Mouse (Mus musculus) neural tube, embryonic 11.5 days (tissue): ENCODE data around the gene Ptpn14. TPM values are rescaled to one million over a fixed set of nuclear protein-coding genes. Genes with fewer than 3 reads are reported as not detected.

Experiments
- ATAC-seq: fragments of 200-750 bp; cut with Nextera tagmentation; 2 replicates; pipeline ENCODE4 v1.8.0; 2017; ENCODE audit warnings: moderate number of reproducible peaks, mild to moderate bottlenecking, moderate TSS enrichment, moderate library complexity; ENCODE audit not compliant: insufficient read depth, low FRiP score, low TSS enrichment
- DNase-seq: peaks from one replicate; pipeline ENCODE4 v3.0.0-alpha.2; 2015; ENCODE audit warnings: low spot score
- H3K27ac ChIP-seq: fragments of 300-500 bp; sonication (generic); 2 replicates; pipeline ENCODE4 v1.5.1; 2014; ENCODE audit warnings: low read depth, mild to moderate bottlenecking, low read length
- H3K27me3 ChIP-seq: fragments of 300-500 bp; sonication (generic); 2 replicates; pipeline ENCODE4 v1.6.1; 2014; ENCODE audit warnings: mild to moderate bottlenecking, low read length, mixed read lengths; ENCODE audit not compliant: control insufficient read depth, insufficient read depth
- H3K36me3 ChIP-seq: fragments of 300-500 bp; sonication (generic); 2 replicates; pipeline ENCODE4 v1.6.1; 2014; ENCODE audit warnings: mild to moderate bottlenecking, low read length, moderate library complexity, mixed read lengths; ENCODE audit not compliant: control insufficient read depth, insufficient read depth
- H3K4me1 ChIP-seq: fragments of 300-500 bp; sonication (generic); 2 replicates; pipeline ENCODE4 v1.6.1; 2014; ENCODE audit warnings: low read length, mixed read lengths; ENCODE audit not compliant: control insufficient read depth, insufficient read depth
- H3K4me2 ChIP-seq: fragments of 300-500 bp; sonication (generic); 2 replicates; pipeline ENCODE4 v1.6.1; 2014; ENCODE audit warnings: low read depth, mild to moderate bottlenecking, moderate library complexity
- H3K4me3 ChIP-seq: fragments of 300-500 bp; sonication (generic); 2 replicates; pipeline ENCODE4 v1.5.1; 2014; ENCODE audit warnings: low read depth, low read length
- H3K9ac ChIP-seq: fragments of 300-500 bp; sonication (generic); 2 replicates; pipeline ENCODE4 v1.6.1; 2014; ENCODE audit warnings: mild to moderate bottlenecking, low read length
- H3K9me3 ChIP-seq: fragments of 300-500 bp; sonication (generic); 2 replicates; pipeline ENCODE4 v1.6.1; 2016; ENCODE audit warnings: low read length; ENCODE audit not compliant: control insufficient read depth
- WGBS: fragments of 180-500 bp; shearing (Covaris S2); extraction: QIAGEN DNeasy Blood & Tissue Kit; methylation state at CpG from one replicate; pipeline ENCODE4 v1.1.7; 2014; 5-methylcytosine and 5-hydroxymethylcytosine counted together
- polyA plus RNA-seq: library from polyadenylated mRNA; unstranded; fragments of >200 nt; fragmentation: Nextera tagmentation; extraction: Ambion mirVana; gene quantifications from 2 replicates; pipeline ENCODE4 v1.2.1, GENCODE M21; 2014

Gene Ptpn14
- polyA plus RNA-seq, 1 experiment from 2014 or later: 7.5 TPM

DNA sequence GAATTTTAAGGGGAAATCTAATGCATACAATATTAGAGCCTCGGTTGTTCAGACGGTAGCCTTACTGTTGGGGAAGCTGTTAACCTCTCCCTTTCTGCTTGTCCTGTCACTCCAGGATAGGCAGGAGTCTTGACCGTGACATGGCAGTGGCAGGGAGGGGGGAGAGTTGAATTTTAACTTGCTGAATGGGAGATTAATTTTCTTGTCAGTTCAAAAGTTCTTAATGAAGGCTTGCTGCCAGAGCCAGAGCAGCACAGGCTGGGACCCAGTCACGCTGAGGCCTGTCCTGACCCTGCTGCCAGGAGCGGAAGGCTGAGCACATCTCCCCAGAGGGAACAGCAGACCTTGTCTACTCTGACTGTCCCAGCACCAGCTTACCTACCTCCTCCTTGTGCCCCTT lies 20.6 kb upstream of the Ptpn14 start:
- 36% methylated on average over 5 of the region's 5 CpGs for whole genome bisulfite sequencing
- Histone ChIP-seq H3K27me3 (no peaks in the 10 kb centered on the region), H3K9me3 (no peaks in the 10 kb centered on the region), H3K36me3 (no peaks in the 10 kb centered on the region), H3K4me1 (peaks cover 17% of the 10 kb centered on the region), H3K9ac (no peak overlapping the region), H3K27ac (no peak overlapping the region), H3K4me3 (no peak overlapping the region), H3K4me2 (no peak overlapping the region)
- DNase-seq (no peak), ATAC-seq (no peak)

DNA sequence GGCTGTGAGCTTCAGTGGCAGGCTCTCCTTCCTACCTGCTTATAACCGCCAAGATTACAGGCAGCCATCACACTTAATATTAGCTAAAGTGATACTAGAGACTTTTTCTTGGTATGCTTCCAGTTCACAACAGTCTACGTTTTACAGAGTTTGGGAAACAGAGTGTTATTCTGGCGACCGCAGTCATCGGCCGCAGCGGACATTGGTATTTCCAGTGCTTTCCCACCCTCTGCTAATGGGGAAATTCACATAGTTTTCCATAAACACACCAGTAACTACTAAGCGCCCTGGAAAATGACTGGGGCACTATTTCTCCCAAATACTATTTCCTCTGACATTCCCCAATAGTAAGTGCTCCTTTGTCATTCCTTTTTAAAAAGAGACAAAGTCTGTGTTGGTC lies 19.1 kb upstream of the Ptpn14 start:
- ATAC-seq (no peak), DNase-seq (no peak)
- Histone ChIP-seq H3K4me2 (no peak overlapping the region), H3K4me3 (no peak overlapping the region), H3K4me1 (peaks cover 17% of the 10 kb centered on the region), H3K9me3 (no peaks in the 10 kb centered on the region), H3K27ac (no peak overlapping the region), H3K36me3 (no peaks in the 10 kb centered on the region), H3K27me3 (no peaks in the 10 kb centered on the region), H3K9ac (no peak overlapping the region)
- WGBS: 81% methylated on average over 8 of the region's 8 CpGs

DNA sequence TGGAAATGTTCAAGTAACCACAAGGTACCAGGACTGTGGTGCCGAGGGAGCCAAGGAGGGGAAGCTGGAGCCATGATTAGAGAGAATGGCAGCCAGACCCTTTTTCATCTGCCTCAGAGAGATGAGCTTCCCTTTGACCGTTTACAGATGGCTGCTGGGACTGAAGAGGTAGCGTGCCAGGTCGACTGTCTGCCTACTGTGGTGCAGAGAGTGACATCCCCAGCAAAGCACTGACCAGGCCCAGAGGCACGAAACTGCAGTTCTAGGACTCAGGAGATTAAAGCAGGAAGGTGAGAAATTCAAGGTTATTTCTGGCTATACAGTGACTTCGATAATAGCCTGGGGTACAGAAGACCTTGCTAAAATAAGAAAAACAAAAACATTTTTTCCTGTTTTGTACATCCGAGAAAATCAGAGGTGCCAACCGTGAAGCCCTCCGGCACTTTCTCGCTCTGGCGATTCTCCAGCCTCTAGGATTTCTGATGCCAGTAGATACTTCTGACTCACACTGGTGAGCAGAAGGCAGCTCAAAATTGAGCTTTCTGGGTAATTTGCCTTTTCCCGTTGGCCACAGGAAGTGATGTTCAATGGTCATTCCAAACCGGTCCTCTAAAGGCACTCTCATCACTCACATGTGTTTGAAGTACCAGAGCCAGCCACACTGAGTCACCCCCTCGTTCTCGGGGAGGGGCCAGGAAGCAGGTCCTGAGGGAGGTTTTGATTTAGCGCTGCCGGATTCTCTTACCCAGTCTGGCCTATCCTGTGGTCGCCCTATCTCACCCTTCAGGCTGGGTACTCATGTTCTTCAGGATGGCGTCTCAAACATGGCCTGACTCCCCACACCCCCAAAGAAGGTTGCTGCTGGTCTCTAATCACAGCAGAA lies 11.9 kb upstream of the Ptpn14 start:
- H3K27ac ChIP-seq: no peak overlapping the region
- no peak overlapping the region for H3K4me3 ChIP-seq
- no peak for ATAC-seq
- no peak overlapping the region for H3K9ac ChIP-seq
- DNase-seq: no peak
- no peak overlapping the region for H3K4me2 ChIP-seq
- 69% methylated on average over 19 of the region's 19 CpGs for WGBS
- H3K4me1 ChIP-seq: no peaks in the 10 kb centered on the region
- no peaks in the 10 kb centered on the region for H3K27me3 ChIP-seq
- H3K9me3 ChIP-seq: no peaks in the 10 kb centered on the region; the same call in 1 of the 2 replicates
- H3K36me3 ChIP-seq: no peaks in the 10 kb centered on the region

DNA sequence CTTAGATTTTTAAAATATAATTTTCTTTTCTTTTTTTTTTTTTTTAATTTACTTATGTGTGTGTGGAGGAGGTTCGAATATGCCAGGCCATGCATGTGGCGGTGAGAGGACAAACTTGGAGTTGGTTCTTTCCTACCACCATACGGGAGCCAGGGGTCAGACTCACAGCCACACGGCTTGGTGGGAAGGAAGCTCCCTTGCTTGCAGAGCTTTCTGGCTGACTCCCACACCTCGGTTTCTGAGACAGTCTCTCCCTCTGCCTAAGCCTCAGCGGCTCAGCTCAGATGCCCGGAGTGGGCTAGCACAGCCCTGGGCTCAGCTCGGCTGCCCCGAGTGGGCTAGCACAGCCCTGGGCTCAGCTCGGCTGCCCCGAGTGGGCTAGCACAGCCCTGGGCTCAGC lies 10.5 kb upstream of the Ptpn14 start:
- Histone ChIP-seq H3K4me2 (no peak overlapping the region), H3K9ac (no peak overlapping the region), H3K36me3 (no peaks in the 10 kb centered on the region), H3K4me3 (no peak overlapping the region), H3K27ac (no peak overlapping the region), H3K27me3 (no peaks in the 10 kb centered on the region), H3K4me1 (no peaks in the 10 kb centered on the region), H3K9me3 (no peaks in the 10 kb centered on the region; the same call in 1 of the 2 replicates)
- no peak for ATAC-seq
- 86% methylated on average over 11 of the region's 11 CpGs for WGBS
- DNase-seq: no peak

DNA sequence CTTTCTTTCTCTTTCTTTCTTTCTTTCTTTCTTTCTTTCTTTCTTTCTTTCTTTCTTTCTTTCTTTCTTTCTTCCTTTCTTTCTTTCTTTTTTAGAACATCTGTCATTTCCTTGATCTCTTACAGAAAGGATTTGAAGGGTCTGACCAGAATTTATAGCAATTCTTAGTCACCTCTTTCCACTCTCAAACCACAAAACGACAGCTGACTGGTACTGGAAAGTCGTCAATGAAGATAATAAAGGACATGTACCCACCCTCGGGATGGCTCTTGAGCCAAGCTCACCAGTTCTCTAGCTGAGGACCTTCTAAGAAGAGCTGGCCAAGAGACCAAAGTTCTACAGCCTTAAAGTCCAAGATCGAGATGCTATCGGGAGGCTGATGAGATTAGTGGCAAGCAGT lies 9.5 kb upstream of the Ptpn14 start:
- H3K27ac ChIP-seq: no peak overlapping the region
- no peaks in the 10 kb centered on the region for H3K27me3 ChIP-seq
- WGBS: 74% methylated on average over 5 of the region's 5 CpGs
- no peak overlapping the region for H3K4me3 ChIP-seq
- no peak overlapping the region for H3K9ac ChIP-seq
- ATAC-seq (no peak), DNase-seq (no peak)
- no peaks in the 10 kb centered on the region for H3K4me1 ChIP-seq
- H3K36me3 ChIP-seq: no peaks in the 10 kb centered on the region
- H3K4me2 ChIP-seq: no peak overlapping the region
- H3K9me3 ChIP-seq: no peaks in the 10 kb centered on the region; the same call in 1 of the 2 replicates

DNA sequence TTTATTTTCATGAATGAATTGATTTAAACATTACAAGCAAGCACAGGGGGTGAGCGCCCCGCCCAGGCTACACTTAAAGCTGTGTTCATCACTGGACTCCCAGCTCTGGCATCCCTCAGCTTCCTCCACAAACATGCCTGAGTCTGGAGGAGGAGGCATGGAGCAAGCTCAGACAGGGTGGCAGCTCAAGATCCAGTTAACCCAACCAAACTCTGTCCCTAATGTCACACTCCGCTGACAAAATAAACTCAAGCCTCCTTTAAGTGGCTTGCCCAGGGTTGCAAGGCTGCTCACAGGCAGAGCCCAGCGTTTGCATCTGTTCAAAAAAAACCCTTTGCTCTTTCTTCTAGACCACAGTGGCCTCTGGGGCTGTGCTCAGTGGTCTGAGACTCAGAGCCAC lies 1.9 kb upstream of the Ptpn14 start:
- 63% methylated on average over 4 of the region's 4 CpGs for WGBS
- ATAC-seq: no peak
- Histone ChIP-seq H3K4me3 (no peak overlapping the region), H3K9ac (no peak overlapping the region), H3K27me3 (no peaks in the 10 kb centered on the region), H3K4me1 (peaks cover 7% of the 10 kb centered on the region), H3K27ac (no peak overlapping the region), H3K9me3 (no peaks in the 10 kb centered on the region), H3K4me2 (no peak overlapping the region), H3K36me3 (no peaks in the 10 kb centered on the region)
- DNase-seq: no peak

DNA sequence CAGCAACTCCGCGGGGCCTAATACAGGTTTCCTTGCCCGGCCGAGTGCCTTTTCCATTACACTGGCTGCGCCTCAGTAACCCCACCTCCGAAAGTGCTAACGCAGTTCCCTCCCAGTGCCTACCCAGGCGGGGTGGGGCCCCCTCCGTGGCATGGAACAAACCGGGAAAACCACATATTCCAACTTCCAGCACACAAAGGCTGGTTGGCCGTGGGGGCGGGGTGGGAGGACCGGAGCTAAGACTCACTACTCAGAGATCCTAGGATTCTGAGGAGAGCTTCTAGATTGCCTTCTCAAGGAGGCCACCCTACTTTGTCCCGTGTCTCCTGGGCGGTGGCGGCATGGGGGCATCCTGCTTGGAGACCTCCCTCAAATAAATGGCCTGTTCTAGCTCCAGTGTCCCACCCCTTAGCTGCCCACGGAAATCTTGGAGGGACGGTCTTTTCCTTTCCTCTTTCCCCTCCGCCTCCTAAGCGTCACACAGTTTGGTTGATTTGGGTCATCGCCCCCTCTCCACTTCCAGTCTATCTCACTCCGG lies 653 bp upstream of the Ptpn14 start:
- no peaks in the 10 kb centered on the region for H3K9me3 ChIP-seq
- DNase-seq: peak; percentile 71
- H3K4me3 ChIP-seq: peak overlapping the region; percentile 60
- 1% methylated on average over 22 of the region's 22 CpGs for WGBS
- H3K27ac ChIP-seq: 0 out of 2 replicates have a peak overlapping the region, but pooled peaks have one; percentile 56
- H3K4me2 ChIP-seq: peak overlapping the region; percentile 74
- no peaks in the 10 kb centered on the region for H3K27me3 ChIP-seq
- ATAC-seq: no peak; the same call in 1 of the 2 replicates
- peaks cover 7% of the 10 kb centered on the region for H3K4me1 ChIP-seq
- no peaks in the 10 kb centered on the region for H3K36me3 ChIP-seq
- H3K9ac ChIP-seq: peak overlapping the region; percentile 68

DNA sequence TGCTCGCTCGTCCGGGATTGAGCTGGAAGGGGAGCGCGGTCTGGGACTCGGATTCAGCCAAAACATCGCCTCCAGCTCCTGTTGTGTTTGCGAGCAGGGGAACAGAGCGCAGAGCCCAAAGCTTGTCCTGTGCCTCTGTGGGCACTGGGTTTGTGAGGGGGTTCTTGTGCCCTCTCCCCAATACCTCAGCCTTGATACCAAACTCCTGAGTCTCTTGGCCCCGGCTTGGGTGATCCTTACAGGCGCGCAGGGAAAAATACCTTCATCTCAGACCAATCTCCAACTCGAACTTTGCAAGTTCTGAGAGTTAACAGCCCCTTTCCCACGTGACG lies 682 bp downstream of the Ptpn14 start:
- DNase-seq (no peak), ATAC-seq (no peak)
- H3K9ac ChIP-seq: peak overlapping the region; percentile 68
- H3K36me3 ChIP-seq: no peaks in the 10 kb centered on the region
- no peaks in the 10 kb centered on the region for H3K27me3 ChIP-seq
- 0 out of 2 replicates have a peak overlapping the region, but pooled peaks have one; percentile 24 for H3K27ac ChIP-seq
- H3K9me3 ChIP-seq: no peaks in the 10 kb centered on the region
- peak overlapping the region; percentile 60 for H3K4me3 ChIP-seq
- WGBS: under 1% methylated on average over 15 of the region's 15 CpGs
- H3K4me2 ChIP-seq: peak overlapping the region; percentile 74
- H3K4me1 ChIP-seq: peaks cover 7% of the 10 kb centered on the region
